Mouse (Mus musculus) kidney, adult 2 months (tissue): ENCODE measurements at regions not wholly inside any gene's neighbourhood (a gene's known extent, or its start where the extent isn't known, plus 50 kb on each side); places are given as distances from the start of the nearest gene placed in this dataset.

Experiments
- DNase-seq: peaks from one replicate; pipeline ENCODE4 v3.0.0; 2021
- H3K27ac ChIP-seq: fragments of 200-500 bp; 2 replicates; pipeline ENCODE4 v1.5.1; 2012; ENCODE audit warnings: low read depth, low read length, control low read depth, inconsistent platforms; ENCODE audit not compliant: insufficient read depth
- H3K27me3 ChIP-seq: fragments of 200-500 bp; replicated peaks from 2 replicates; pipeline ENCODE4 v1.6.1; 2012; ENCODE audit warnings: mild to moderate bottlenecking, moderate library complexity, low read length, inconsistent platforms; ENCODE audit not compliant: control insufficient read depth, insufficient read depth
- H3K36me3 ChIP-seq: fragments of 200-500 bp; 2 replicates; pipeline ENCODE4 v1.6.1; 2012; ENCODE audit warnings: mild to moderate bottlenecking, moderate library complexity, low read length, inconsistent platforms; ENCODE audit not compliant: control insufficient read depth, insufficient read depth
- H3K4me1 ChIP-seq: fragments of 200-500 bp; 2 replicates; pipeline ENCODE4 v1.6.1; 2011; ENCODE audit warnings: low read length; ENCODE audit not compliant: control insufficient read depth, insufficient read depth
- H3K4me3 ChIP-seq: fragments of 200-500 bp; 2 replicates; pipeline ENCODE4 v1.5.1; 2011; ENCODE audit warnings: mild to moderate bottlenecking, low read depth, low read length, control low read depth; ENCODE audit not compliant: insufficient read depth
- CTCF ChIP-seq: fragments of 200-500 bp; conservative IDR thresholded peaks from 2 replicates; pipeline ENCODE4 v1.5.1; 2011; ENCODE audit warnings: low read depth, mild to moderate bottlenecking, control low read depth, low read length, moderate library complexity, mixed read lengths; ENCODE audit not compliant: insufficient read depth, insufficient read length
- POLR2A ChIP-seq: fragments of 200-500 bp; IDR thresholded peaks from one replicate; pipeline ENCODE4 v1.6.1; 2011; ENCODE audit warnings: low read depth, low read length, control low read depth
- WGBS: fragments of 180-500 bp; shearing (Covaris S2); methylation state at CpG from one replicate; pipeline ENCODE4 v1.1.7; 2018; 5-methylcytosine and 5-hydroxymethylcytosine counted together

DNA sequence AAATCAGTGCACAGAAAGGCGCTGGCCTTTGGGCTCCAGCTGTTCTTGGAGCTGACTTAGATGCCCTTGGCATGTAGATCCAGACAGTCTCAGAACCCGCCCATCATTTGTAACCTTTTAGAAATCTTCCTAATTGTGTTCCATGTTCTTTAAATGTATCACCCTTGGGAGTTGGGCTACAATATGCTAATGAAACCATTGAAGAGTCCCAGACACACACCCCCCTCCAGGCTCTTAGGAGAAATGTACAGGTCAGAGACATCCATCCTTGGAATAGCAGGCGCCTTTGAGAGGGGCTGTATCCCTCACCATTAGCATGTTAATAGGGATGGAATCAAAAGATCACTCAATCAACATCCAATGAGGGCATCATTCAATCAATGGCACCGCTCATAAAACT, 238.2 kb downstream of the Rpl10-ps3 start:
- no peak for TF ChIP-seq POLR2A
- TF ChIP-seq CTCF, result no peak
- Histone ChIP-seq H3K27ac (no peak overlapping the region), H3K27me3 (no peaks in the 10 kb centered on the region), H3K36me3 (no peaks in the 10 kb centered on the region), H3K4me1 (no peaks in the 10 kb centered on the region), H3K4me3 (no peak overlapping the region)
- 87% methylated on average over 4 of the region's 4 CpGs for WGBS
- DNase-seq, result no peak

DNA sequence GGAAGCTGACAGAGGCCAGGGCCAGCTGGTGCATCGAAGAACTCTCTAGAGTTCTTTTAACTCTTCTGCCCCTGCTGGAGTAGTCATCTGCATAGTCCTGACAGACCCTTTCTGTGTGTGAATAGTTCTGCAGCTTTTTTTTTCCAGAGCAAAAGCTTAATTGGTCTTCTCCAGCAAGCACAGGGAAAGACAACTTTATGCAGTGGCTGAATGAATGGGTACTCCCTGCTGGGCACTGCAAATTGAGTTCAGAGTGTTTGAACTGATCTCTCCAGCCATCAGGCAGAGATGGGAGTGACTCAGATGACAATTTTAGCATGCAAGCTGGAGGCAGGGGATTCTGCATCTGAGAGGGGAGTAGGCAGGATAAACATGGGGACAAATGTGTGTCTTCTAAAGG, 242.0 kb downstream of the Rpl10-ps3 start:
- no peak for DNase-seq

DNA sequence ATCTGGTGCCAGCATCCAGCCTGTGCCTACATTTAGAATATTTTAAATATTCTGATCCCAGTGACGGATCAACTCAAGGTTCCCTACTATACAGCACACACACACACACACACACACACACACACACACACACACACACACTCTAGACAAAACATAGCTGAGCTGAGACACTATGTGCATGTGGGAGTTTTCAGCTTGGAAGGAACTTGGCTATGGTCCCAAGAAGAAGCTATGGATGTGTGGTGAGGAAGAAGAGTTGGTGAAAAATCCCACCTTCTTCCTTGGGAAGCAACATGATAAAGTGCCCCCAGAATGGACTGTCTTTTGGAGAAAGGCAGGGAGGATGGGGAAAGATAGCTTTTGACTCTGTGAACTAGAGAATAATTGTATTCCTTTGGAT, 243.7 kb downstream of the Rpl10-ps3 start:
- TF ChIP-seq POLR2A (no peak), CTCF (no peak)
- no peaks in the 10 kb centered on the region for H3K36me3 ChIP-seq
- no peaks in the 10 kb centered on the region for H3K4me1 ChIP-seq
- no peak overlapping the region for H3K27ac ChIP-seq
- DNase-seq, result no peak
- no peaks in the 10 kb centered on the region for H3K27me3 ChIP-seq
- no peak overlapping the region for H3K4me3 ChIP-seq
- WGBS, result 67% methylated on average over 1 of the region's 1 CpGs

More for the DNA sequence above, 242.0 kb downstream of the Rpl10-ps3 start:
- Histone ChIP-seq H3K27ac (no peak overlapping the region), H3K4me1 (no peaks in the 10 kb centered on the region), H3K4me3 (no peak overlapping the region), H3K27me3 (no peaks in the 10 kb centered on the region), H3K36me3 (no peaks in the 10 kb centered on the region)
- TF ChIP-seq POLR2A, result no peak
- TF ChIP-seq CTCF, result no peak
- WGBS, result 40% methylated on average over 1 of the region's 1 CpGs

DNA sequence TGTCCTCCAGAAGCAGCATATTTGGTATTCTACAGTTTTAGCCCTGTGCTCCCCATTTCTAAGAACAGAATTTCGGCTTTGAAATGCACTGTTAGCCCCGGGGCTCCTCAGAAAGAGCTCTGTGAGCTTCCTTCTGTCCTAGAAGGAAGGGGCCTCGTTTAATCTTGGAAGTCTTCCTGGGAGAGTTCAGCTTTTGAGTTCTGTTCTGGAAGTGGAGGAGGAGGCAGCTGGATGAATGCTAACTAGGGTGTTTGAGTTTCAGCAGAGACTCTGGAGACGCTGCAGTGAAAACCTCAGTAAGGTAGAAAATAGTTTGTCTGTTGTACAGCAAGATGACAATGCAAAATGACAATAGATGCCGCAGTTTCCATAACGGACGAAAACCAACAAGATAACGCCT, 253.8 kb downstream of the Rpl10-ps3 start:
- no peak for TF ChIP-seq CTCF
- no peak for TF ChIP-seq POLR2A
- Histone ChIP-seq H3K27me3 (no peaks in the 10 kb centered on the region), H3K36me3 (no peaks in the 10 kb centered on the region), H3K27ac (no peak overlapping the region), H3K4me1 (no peaks in the 10 kb centered on the region), H3K4me3 (no peak overlapping the region)
- DNase-seq, result no peak
- 80% methylated on average over 8 of the region's 8 CpGs for WGBS

DNA sequence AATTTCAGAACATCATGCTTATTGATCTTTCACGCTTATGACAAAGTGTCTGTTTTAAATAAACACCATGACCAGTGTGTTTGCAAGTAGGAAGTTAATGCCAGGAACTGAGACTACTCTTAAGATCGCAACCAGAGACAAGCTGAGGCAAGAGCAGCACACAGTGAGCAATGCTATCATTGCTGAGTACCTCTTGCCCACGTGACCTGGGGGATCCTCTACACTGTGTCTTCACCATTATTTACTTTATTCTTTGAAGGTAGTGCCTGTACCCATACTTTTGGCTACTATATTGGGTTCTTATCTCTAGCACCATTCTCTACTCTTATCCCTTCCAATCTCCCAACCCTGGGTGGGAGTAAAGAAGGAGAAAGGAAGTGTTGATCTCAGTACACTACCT, 254.9 kb downstream of the Rpl10-ps3 start:
- Histone ChIP-seq H3K4me1 (no peaks in the 10 kb centered on the region), H3K27ac (no peak overlapping the region), H3K4me3 (no peak overlapping the region), H3K36me3 (no peaks in the 10 kb centered on the region), H3K27me3 (no peaks in the 10 kb centered on the region)
- TF ChIP-seq POLR2A (no peak), CTCF (no peak)
- 87% methylated on average over 3 of the region's 3 CpGs for WGBS
- DNase-seq, result no peak

DNA sequence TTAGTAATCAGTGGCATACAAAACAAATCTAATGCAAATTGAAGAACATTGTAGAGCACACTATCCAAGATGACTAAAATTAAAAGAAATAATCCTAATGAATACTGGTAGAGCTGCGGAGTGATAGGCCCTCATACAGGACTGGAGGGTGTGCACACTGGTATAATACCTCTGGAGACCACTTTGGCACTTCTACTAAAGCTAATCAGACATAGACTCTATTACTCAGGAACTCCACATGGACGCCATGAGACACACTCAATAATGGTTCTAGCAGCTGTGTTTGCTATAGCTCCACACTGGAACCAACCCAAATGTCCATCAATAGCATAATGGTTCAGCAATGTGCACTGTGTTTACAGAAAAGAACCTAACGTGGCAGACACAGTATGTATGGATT, 264.6 kb downstream of the Rpl10-ps3 start:
- H3K4me3 ChIP-seq, result no peak overlapping the region
- WGBS, result 80% methylated on average over 3 of the region's 3 CpGs
- H3K4me1 ChIP-seq, result no peaks in the 10 kb centered on the region
- no peak for DNase-seq
- H3K36me3 ChIP-seq, result no peaks in the 10 kb centered on the region
- no peak overlapping the region for H3K27ac ChIP-seq
- H3K27me3 ChIP-seq, result no peaks in the 10 kb centered on the region
- TF ChIP-seq POLR2A, result no peak

DNA sequence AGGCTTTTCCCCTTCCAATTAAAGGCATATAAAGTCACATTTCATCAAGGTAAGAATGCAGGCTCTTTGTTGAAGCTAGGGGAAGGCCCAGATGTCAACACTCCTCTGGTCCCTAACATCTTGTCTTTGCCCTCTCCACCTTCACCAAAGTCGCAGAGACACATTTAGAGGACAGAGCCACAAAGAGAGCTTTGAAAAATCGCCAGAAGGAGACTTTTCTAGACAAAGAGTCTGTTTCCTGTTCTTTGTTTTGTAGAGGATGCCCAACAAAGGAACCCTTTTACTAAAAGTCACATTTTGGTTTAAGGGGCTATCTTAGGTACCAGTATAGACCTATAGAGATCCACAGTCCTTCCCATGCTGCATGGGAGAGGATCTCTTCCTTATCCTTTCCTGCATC, 269.9 kb upstream of the Ncam1 start:
- Histone ChIP-seq H3K36me3 (no peaks in the 10 kb centered on the region), H3K4me3 (no peak overlapping the region), H3K27ac (no peak overlapping the region), H3K4me1 (no peaks in the 10 kb centered on the region), H3K27me3 (no peaks in the 10 kb centered on the region)
- TF ChIP-seq CTCF (no peak), POLR2A (no peak)
- 76% methylated on average over 2 of the region's 2 CpGs for WGBS
- no peak for DNase-seq

DNA sequence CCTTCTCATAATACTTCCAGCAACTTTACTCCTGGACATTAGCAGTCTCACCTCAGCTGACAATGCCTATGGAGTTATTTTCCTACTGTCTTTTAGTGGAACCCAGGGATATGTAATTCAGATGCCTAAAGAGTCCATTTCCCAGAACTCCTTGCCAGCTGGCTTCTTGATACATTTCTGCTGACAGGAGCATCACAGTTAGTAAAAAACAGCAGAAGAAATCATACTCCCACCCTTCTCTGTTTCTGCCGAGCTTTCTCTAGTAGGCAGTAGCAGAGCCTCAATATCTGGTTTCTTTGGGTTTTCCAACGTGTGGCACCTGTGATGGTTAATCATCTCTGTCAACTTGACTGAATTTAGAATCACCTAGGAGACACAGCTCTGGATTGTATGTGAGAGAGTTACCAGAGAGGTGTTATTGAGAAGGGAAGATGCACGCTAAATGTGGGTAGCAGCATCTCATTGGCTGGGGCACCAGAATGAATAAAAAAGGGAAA, 269.1 kb upstream of the Ncam1 start:
- Histone ChIP-seq H3K4me1 (no peaks in the 10 kb centered on the region), H3K27ac (no peak overlapping the region), H3K4me3 (no peak overlapping the region), H3K27me3 (no peaks in the 10 kb centered on the region), H3K36me3 (no peaks in the 10 kb centered on the region)
- 75% methylated on average over 3 of the region's 3 CpGs for WGBS
- TF ChIP-seq CTCF (no peak), POLR2A (no peak)
- DNase-seq, result no peak
